Mouse (Mus musculus): ENCODE measurements at regions not wholly inside any gene's neighbourhood (a gene's known extent, or its start where the extent isn't known, plus 50 kb on each side); places are given as distances from the start of the nearest gene placed in this dataset.

- no peak for TF ChIP-seq CTCF (conservative IDR thresholded peaks at IDR 0.05 in 1 of 2, IDR thresholded peaks at IDR 0.05 in 1 of 2; ENCODE audit: low read depth in 2 of 2, low read length in 2 of 2)
- no peak for TF ChIP-seq NRF1 (IDR thresholded peaks at IDR 0.05; ENCODE audit: low read depth, low read length)
- no peak for TF ChIP-seq EP300 (IDR thresholded peaks at IDR 0.05; ENCODE audit: low read length)
- no peak for TF ChIP-seq GABPA (IDR thresholded peaks at IDR 0.05; ENCODE audit: insufficient replicate concordance, low read depth, low read length)
Observed at GRCm38 (mm10) chr2:9352190-9352589, 528.9 kb upstream of the 4930412O13Rik start.
